Mouse (Mus musculus): Measurements from ENCODE around the gene Crot. TPM values are rescaled to one million over a fixed set of nuclear protein-coding genes. Genes with fewer than 3 reads are reported as not detected.
"Not testable (repeated sequence)": the region's sequence is repeated elsewhere in the genome, so short reads cannot be mapped to it uniquely, and the experiment has no call there.

Gene Crot
- polyA plus RNA-seq, 1 experiment from 2014 or later = 37.5 TPM

GRCm38 (mm10) chr5:9032641-9033040 is 35.5 kb upstream of the Crot start:
- H3K36me3 ChIP-seq = no peaks in the 10 kb centered on the region
- H3K9me3 ChIP-seq (replicated peaks) = no peaks in the 10 kb centered on the region
- no peak for ATAC-seq (ENCODE audit: insufficient number of reproducible peaks, low FRiP score)
- no peaks in the 10 kb centered on the region for H3K4me1 ChIP-seq (replicated peaks)
- no peak overlapping the region for H3K4me3 ChIP-seq
- 86% methylated on average over 1 of the region's 1 CpGs for WGBS
- H3K27ac ChIP-seq (ENCODE audit: poor library complexity, severe bottlenecking) = no peak overlapping the region
- H3K9ac ChIP-seq = no peak overlapping the region
- H3K27me3 ChIP-seq (replicated peaks) = no peaks in the 10 kb centered on the region
- H3K4me2 ChIP-seq = no peak overlapping the region

GRCm38 (mm10) chr5:9032101-9032590 is 35.0 kb upstream of the Crot start:
- 79% methylated on average over 8 of the region's 8 CpGs for WGBS
- Histone ChIP-seq H3K4me3 (no peak overlapping the region), H3K36me3 (no peaks in the 10 kb centered on the region), H3K4me2 (no peak overlapping the region), H3K9ac (no peak overlapping the region), H3K4me1 (replicated peaks) (no peaks in the 10 kb centered on the region), H3K27me3 (replicated peaks) (no peaks in the 10 kb centered on the region), H3K9me3 (replicated peaks) (no peaks in the 10 kb centered on the region), H3K27ac (ENCODE audit: poor library complexity, severe bottlenecking) (no peak overlapping the region)
- ATAC-seq (ENCODE audit: insufficient number of reproducible peaks, low FRiP score) = no peak

GRCm38 (mm10) chr5:9028266-9028841 is 31.2 kb upstream of the Crot start:
- no peak overlapping the region for H3K4me3 ChIP-seq
- WGBS = 73% methylated on average over 1 of the region's 1 CpGs
- ATAC-seq (ENCODE audit: insufficient number of reproducible peaks, low FRiP score) = no peak

GRCm38 (mm10) chr5:9015352-9015751 is 18.2 kb upstream of the Crot start:
- no peaks in the 10 kb centered on the region for H3K36me3 ChIP-seq
- no peaks in the 10 kb centered on the region for H3K4me1 ChIP-seq (replicated peaks)
- H3K4me2 ChIP-seq = no peak overlapping the region
- no peak overlapping the region for H3K9ac ChIP-seq
- H3K4me3 ChIP-seq = no peak overlapping the region
- 37% methylated on average over 3 of the region's 3 CpGs for WGBS
- no peak overlapping the region for H3K27ac ChIP-seq (ENCODE audit: poor library complexity, severe bottlenecking)
- no peak for ATAC-seq (ENCODE audit: insufficient number of reproducible peaks, low FRiP score)
- no peaks in the 10 kb centered on the region for H3K9me3 ChIP-seq (replicated peaks)
- no peaks in the 10 kb centered on the region for H3K27me3 ChIP-seq (replicated peaks)

More at GRCm38 (mm10) chr5:9028266-9028841, 31.2 kb upstream of the Crot start:
- Histone ChIP-seq H3K36me3 (no peaks in the 10 kb centered on the region), H3K9ac (no peak overlapping the region), H3K4me2 (no peak overlapping the region), H3K4me1 (replicated peaks) (no peaks in the 10 kb centered on the region), H3K27me3 (replicated peaks) (no peaks in the 10 kb centered on the region), H3K27ac (ENCODE audit: poor library complexity, severe bottlenecking) (no peak overlapping the region), H3K9me3 (replicated peaks) (no peaks in the 10 kb centered on the region)

GRCm38 (mm10) chr5:9014774-9015173 is 17.6 kb upstream of the Crot start:
- H3K4me2 ChIP-seq = no peak overlapping the region
- H3K36me3 ChIP-seq = no peaks in the 10 kb centered on the region
- no peak overlapping the region for H3K27ac ChIP-seq (ENCODE audit: poor library complexity, severe bottlenecking)
- H3K4me3 ChIP-seq = no peak overlapping the region
- WGBS = 82% methylated on average over 3 of the region's 3 CpGs
- no peak for ATAC-seq (ENCODE audit: insufficient number of reproducible peaks, low FRiP score)
- H3K9ac ChIP-seq = no peak overlapping the region
- no peaks in the 10 kb centered on the region for H3K27me3 ChIP-seq (replicated peaks)
- H3K9me3 ChIP-seq (replicated peaks) = no peaks in the 10 kb centered on the region
- H3K4me1 ChIP-seq (replicated peaks) = no peaks in the 10 kb centered on the region

- Histone ChIP-seq H3K36me3 (no peaks in the 10 kb centered on the region), H3K9ac (no peak overlapping the region), H3K4me3 (no peak overlapping the region), H3K27me3 (replicated peaks) (no peaks in the 10 kb centered on the region), H3K4me1 (replicated peaks) (no peaks in the 10 kb centered on the region), H3K4me2 (no peak overlapping the region), H3K27ac (ENCODE audit: poor library complexity, severe bottlenecking) (no peak overlapping the region), H3K9me3 (replicated peaks) (no peaks in the 10 kb centered on the region)
- WGBS = 66% methylated on average over 8 of the region's 8 CpGs
- ATAC-seq (ENCODE audit: insufficient number of reproducible peaks, low FRiP score) = no peak
These were observed 14.2 kb upstream of the Crot start for GRCm38 (mm10) chr5:9011374-9011773.

GRCm38 (mm10) chr5:9010166-9010565 is 13.0 kb upstream of the Crot start:
- no peaks in the 10 kb centered on the region for H3K9me3 ChIP-seq (replicated peaks)
- H3K27me3 ChIP-seq (replicated peaks) = no peaks in the 10 kb centered on the region
- no peak overlapping the region for H3K9ac ChIP-seq
- 89% methylated on average over 1 of the region's 1 CpGs for WGBS
- H3K36me3 ChIP-seq = no peaks in the 10 kb centered on the region
- no peak for ATAC-seq (ENCODE audit: insufficient number of reproducible peaks, low FRiP score)
- H3K27ac ChIP-seq (ENCODE audit: poor library complexity, severe bottlenecking) = no peak overlapping the region
- H3K4me1 ChIP-seq (replicated peaks) = no peaks in the 10 kb centered on the region
- H3K4me2 ChIP-seq = no peak overlapping the region
- H3K4me3 ChIP-seq = no peak overlapping the region

- not testable (repeated sequence) for H3K9me3 ChIP-seq (replicated peaks); ATAC-seq (ENCODE audit: insufficient number of reproducible peaks, low FRiP score); H3K27ac ChIP-seq (ENCODE audit: poor library complexity, severe bottlenecking); H3K27me3 ChIP-seq (replicated peaks); H3K4me3 ChIP-seq; H3K4me1 ChIP-seq (replicated peaks); H3K9ac ChIP-seq; H3K4me2 ChIP-seq; H3K36me3 ChIP-seq
- WGBS = 41% methylated on average over 3 of the region's 3 CpGs
These were observed 9.5 kb upstream of the Crot start for GRCm38 (mm10) chr5:9006585-9006984.

GRCm38 (mm10) chr5:9000006-9000405 is 2.9 kb upstream of the Crot start:
- ATAC-seq (ENCODE audit: insufficient number of reproducible peaks, low FRiP score); H3K27ac ChIP-seq (ENCODE audit: poor library complexity, severe bottlenecking); H3K9me3 ChIP-seq (replicated peaks); H3K36me3 ChIP-seq; H3K4me3 ChIP-seq; H3K9ac ChIP-seq; H3K4me2 ChIP-seq; H3K27me3 ChIP-seq (replicated peaks): not testable (repeated sequence)
- 40% methylated on average over 7 of the region's 7 CpGs for WGBS
- H3K4me1 ChIP-seq (replicated peaks) = peaks cover 10% of the 10 kb centered on the region

GRCm38 (mm10) chr5:8999108-8999507 is 2.0 kb upstream of the Crot start:
- no peaks in the 10 kb centered on the region for H3K36me3 ChIP-seq
- H3K4me2 ChIP-seq = no peak overlapping the region
- ATAC-seq (ENCODE audit: insufficient number of reproducible peaks, low FRiP score) = no peak
- H3K9ac ChIP-seq = no peak overlapping the region
- H3K27me3 ChIP-seq (replicated peaks) = no peaks in the 10 kb centered on the region
- H3K27ac ChIP-seq (ENCODE audit: poor library complexity, severe bottlenecking) = no peak overlapping the region
- WGBS = 22% methylated on average over 4 of the region's 4 CpGs
- no peak overlapping the region for H3K4me3 ChIP-seq
- peaks cover 10% of the 10 kb centered on the region for H3K4me1 ChIP-seq (replicated peaks)
- H3K9me3 ChIP-seq (replicated peaks) = no peaks in the 10 kb centered on the region

GRCm38 (mm10) chr5:8997513-8997895 is 380 bp upstream of the Crot start:
- H3K4me1 ChIP-seq (replicated peaks) = peaks cover 10% of the 10 kb centered on the region
- H3K9me3 ChIP-seq (replicated peaks) = no peaks in the 10 kb centered on the region
- peak; percentile 20; the same call in 1 of the 2 replicates for ATAC-seq (ENCODE audit: insufficient number of reproducible peaks, low FRiP score)
- H3K9ac ChIP-seq = peak overlapping the region; percentile 92
- peak overlapping the region; percentile 93 for H3K27ac ChIP-seq (ENCODE audit: poor library complexity, severe bottlenecking)
- peak overlapping the region; percentile 85 for H3K4me3 ChIP-seq
- H3K36me3 ChIP-seq = peaks cover 13% of the 10 kb centered on the region
- H3K27me3 ChIP-seq (replicated peaks) = no peaks in the 10 kb centered on the region
- peak overlapping the region; percentile 90 for H3K4me2 ChIP-seq
- WGBS = 6% methylated on average over 8 of the region's 8 CpGs
